Mouse (Mus musculus) heart, embryonic 15.5 days (tissue): ENCODE results near the gene Btbd6. TPM values are rescaled to one million over a fixed set of nuclear protein-coding genes. Genes with fewer than 3 reads are reported as not detected.

Experiments
- ATAC-seq: fragments of 200-750 bp; cut with Nextera tagmentation; replicated peaks from 2 replicates; pipeline ENCODE4 v1.8.0; 2017; ENCODE audit warnings: low read depth, moderate TSS enrichment; ENCODE audit not compliant: insufficient number of reproducible peaks, insufficient read depth, low FRiP score
- H3K27ac ChIP-seq: fragments of 300-500 bp; sonication (generic); 2 replicates; pipeline ENCODE4 v1.5.1; 2015; ENCODE audit warnings: mild to moderate bottlenecking, inconsistent platforms
- H3K27me3 ChIP-seq: fragments of 300-500 bp; sonication (generic); 2 replicates; pipeline ENCODE4 v1.6.1; 2015; ENCODE audit warnings: inconsistent platforms
- H3K36me3 ChIP-seq: fragments of 300-500 bp; sonication (generic); 2 replicates; pipeline ENCODE4 v1.6.1; 2015; ENCODE audit warnings: mild to moderate bottlenecking, inconsistent platforms
- H3K4me1 ChIP-seq: fragments of 300-500 bp; sonication (generic); replicated peaks from 2 replicates; pipeline ENCODE4 v1.6.1; 2015; ENCODE audit warnings: inconsistent platforms
- H3K4me2 ChIP-seq: fragments of 300-500 bp; sonication (generic); 2 replicates; pipeline ENCODE4 v1.6.1; 2015; ENCODE audit warnings: inconsistent platforms, mild to moderate bottlenecking, moderate library complexity
- H3K4me3 ChIP-seq: fragments of 300-500 bp; sonication (generic); 2 replicates; pipeline ENCODE4 v1.5.1; 2015; ENCODE audit warnings: mild to moderate bottlenecking, inconsistent platforms
- H3K9ac ChIP-seq: fragments of 300-500 bp; sonication (generic); 2 replicates; pipeline ENCODE4 v1.6.1; 2015; ENCODE audit warnings: mild to moderate bottlenecking, inconsistent platforms
- H3K9me3 ChIP-seq: fragments of 300-500 bp; sonication (generic); replicated peaks from 2 replicates; pipeline ENCODE4 v1.6.1; 2016; ENCODE audit warnings: inconsistent platforms
- WGBS: fragments of 180-500 bp; shearing (Covaris S2); methylation state at CpG from one replicate; pipeline ENCODE4 v1.1.7; 2015; ENCODE audit warnings: mixed read lengths; 5-methylcytosine and 5-hydroxymethylcytosine counted together
- polyA plus RNA-seq: library from polyadenylated mRNA; unstranded; fragments of >200 nt; fragmentation: Nextera tagmentation; extraction: Ambion mirVana; gene quantifications from 2 replicates; pipeline ENCODE4 v1.2.1, GENCODE M21; 2015

Gene Btbd6
- polyA plus RNA-seq, 1 experiment from 2014 or later = 19.4 TPM

DNA sequence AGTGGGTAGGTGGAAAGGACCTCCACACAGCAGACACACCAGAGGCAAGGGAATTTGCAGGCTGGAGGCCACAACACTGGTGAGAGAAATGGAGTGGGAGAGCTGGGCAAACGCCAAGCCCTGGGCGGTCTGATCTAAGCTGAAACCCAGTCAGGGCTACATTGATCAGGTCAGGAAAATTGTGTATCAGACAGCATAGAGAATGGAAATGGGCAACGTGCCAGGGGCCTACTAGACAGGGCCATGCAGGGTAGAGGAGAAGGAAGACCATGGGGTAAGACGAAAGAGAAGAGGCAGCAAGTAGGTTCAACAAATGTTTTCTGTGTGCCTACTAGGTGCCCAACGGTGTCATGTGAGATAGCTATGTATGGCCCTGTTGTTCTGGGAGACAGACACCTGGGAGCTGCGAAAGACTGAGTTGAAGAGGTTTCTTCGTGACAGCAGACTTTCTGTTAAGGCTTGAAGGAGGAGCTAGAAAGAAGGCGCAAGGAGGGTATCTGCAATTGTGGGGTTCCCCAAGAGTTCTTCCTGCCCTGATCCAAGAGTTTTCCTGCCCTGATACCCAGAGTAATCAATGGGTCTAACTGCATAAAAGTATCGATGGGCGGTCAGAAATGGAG, 35.0 kb upstream of the Btbd6 start:
- Histone ChIP-seq H3K9ac (peak overlapping the region; percentile 88), H3K27me3 (0 out of 2 replicates have a peak, but pooled peaks cover 7% of the 10 kb centered on the region), H3K27ac (peak overlapping the region; percentile 78; the same call in 1 of the 2 replicates), H3K9me3 (no peaks in the 10 kb centered on the region), H3K4me1 (peaks cover 24% of the 10 kb centered on the region), H3K36me3 (no peaks in the 10 kb centered on the region), H3K4me2 (peak overlapping the region; percentile 90), H3K4me3 (peak overlapping the region; percentile 90)
- WGBS = 43% methylated on average over 10 of the region's 10 CpGs
- no peak for ATAC-seq

DNA sequence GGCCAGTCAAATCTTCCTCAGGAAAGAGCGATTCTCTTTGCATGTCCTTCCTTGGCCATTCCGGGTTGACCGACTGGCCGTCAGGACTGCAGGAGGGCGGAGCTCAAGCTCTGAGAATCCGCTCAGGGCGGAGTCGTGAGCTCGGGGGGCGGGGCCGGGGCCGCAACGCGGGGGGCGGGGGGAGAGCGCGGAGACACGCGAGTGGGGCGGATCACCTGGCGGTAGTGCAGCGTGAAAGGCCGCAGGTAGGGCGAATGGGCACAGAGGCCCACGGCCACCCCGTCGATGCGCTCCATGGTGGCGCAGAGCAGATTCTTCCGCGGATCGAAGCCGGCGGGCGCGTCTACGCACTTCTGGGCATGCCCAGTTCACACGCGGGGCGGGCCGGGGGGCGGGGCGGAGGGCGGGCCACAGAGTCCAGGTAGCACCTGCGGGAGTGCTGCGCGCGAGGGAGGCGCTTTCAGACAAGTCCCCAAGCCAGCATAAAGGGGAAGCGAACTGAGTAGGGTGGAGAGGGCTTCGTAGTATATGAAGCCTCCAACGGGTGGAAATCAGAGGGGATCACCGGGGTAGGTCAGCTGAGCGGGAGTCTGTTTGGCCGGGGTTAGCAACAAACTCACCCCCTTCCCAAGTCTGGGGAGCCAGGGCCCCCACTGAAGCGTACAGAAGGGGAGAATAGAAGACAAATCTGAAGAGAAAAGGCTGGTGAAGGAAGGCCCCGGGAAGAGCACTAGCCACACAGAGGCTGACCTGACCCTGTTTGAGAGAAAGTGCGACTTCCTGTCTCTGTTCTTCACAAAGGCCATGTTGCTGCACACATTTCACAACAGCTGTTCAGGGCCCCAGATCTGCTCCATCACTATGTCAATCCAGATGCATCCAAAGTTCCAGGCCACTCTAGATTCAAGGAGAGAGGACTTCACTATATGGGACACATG, 34.2 kb upstream of the Btbd6 start, which contains the start of gene Nudt14:
Gene Nudt14 (minus strand): TSS at position 349 of the 938 bp plus-strand sequence.
- Histone ChIP-seq H3K9ac (peak within 1 kb of the TSS; percentile 88), H3K4me3 (peak within 1 kb of the TSS; percentile 90), H3K4me2 (peak within 1 kb of the TSS; percentile 90), H3K4me1 (peaks cover 24% of the 10 kb centered on the region), H3K9me3 (no peaks in the 10 kb centered on the region), H3K36me3 (no peaks in the 10 kb centered on the region), H3K27me3 (peaks cover 13% of the 10 kb centered on the region; the same call in 1 of the 2 replicates), H3K27ac (peak within 1 kb of the TSS; percentile 78)
- ATAC-seq = peak; percentile 84
- 2% methylated on average over 58 of the region's 58 CpGs for WGBS

DNA sequence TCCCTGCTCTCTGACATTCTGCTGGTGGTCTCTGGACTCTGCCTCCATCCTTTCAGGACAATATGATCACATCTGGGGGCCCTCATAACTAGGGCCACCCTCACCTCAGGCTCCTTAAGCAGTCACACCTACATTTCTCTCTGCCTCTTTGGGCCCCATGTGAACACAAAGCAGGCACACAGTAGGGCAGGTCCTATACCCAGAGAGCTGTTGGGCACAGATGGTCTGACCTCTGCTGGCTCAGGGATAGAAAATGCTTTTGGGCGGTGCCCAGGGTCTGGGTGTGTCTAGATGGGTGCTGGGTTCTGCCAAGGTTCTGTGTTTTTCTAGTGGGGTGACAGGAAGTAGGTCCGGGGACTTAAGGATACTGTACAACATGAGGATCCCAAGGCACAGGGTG, 32.6 kb upstream of the Btbd6 start:
- Histone ChIP-seq H3K27me3 (peaks cover 23% of the 10 kb centered on the region; the same call in 1 of the 2 replicates), H3K4me2 (no peak overlapping the region), H3K36me3 (no peaks in the 10 kb centered on the region), H3K27ac (no peak overlapping the region), H3K9me3 (no peaks in the 10 kb centered on the region), H3K9ac (no peak overlapping the region), H3K4me3 (no peak overlapping the region), H3K4me1 (peaks cover 25% of the 10 kb centered on the region)
- WGBS = 66% methylated on average over 2 of the region's 2 CpGs
- ATAC-seq = no peak

DNA sequence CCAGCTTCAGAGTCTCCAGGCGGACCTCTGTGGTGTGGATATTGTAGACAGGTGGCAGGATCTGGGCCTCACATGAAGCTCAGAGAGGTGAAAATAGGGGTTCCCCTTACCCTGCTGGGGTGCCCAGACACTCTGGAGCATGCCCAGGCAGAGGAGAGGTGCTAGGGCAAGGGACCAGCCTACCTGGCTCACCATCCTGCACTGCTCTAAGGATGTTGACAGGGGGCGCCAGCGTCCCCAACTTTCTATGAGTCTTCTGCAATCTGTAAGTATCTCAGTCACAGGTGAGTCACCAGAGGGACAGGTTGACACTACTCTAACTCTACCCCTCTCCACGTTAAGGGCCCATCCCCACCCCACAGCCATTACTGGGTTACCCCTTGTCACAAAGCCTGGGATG, 29.0 kb upstream of the Btbd6 start:
- Histone ChIP-seq H3K4me1 (peaks cover 35% of the 10 kb centered on the region), H3K36me3 (no peaks in the 10 kb centered on the region), H3K9ac (no peak overlapping the region), H3K9me3 (no peaks in the 10 kb centered on the region), H3K27me3 (peaks cover 20% of the 10 kb centered on the region; the same call in 1 of the 2 replicates), H3K4me3 (no peak overlapping the region), H3K27ac (peak overlapping the region; percentile 72), H3K4me2 (no peak overlapping the region)
- 28% methylated on average over 4 of the region's 4 CpGs for WGBS
- no peak for ATAC-seq

DNA sequence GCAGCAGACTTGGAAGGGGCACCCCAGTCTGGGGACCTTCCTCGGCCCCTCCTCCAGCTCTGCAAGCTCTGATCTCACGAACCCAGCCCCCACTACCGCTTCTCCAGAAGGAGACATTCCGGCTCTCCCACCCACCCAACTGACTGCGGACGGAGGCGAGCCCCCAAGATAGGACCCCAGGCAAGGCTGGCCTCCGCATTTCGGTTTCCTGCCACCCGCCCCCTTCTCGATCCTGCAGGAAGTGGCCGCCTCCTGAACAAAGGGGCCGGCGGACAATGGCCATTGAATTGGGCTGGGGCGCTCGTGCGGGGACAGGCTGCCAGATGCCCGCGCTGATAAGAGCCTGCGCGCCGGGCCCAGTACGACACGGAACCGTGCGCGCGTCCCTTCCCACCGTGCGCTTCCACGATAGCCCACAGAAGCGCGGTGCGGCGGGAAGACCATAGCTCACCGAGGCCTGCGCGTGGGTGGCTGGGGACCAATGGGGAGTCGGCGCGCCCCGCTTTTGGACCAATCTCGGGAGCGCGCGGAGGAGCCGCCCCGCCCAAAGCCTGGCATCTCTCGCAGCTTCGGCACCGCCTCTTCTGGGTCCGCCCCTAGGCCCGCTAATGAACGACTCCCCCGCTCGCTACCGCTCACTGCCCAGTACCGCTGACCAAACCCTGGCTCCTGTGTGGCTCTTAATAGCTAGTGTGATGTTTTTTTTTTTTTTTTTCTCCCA, 26.1 kb upstream of the Btbd6 start:
- peak; percentile 80 for ATAC-seq

DNA sequence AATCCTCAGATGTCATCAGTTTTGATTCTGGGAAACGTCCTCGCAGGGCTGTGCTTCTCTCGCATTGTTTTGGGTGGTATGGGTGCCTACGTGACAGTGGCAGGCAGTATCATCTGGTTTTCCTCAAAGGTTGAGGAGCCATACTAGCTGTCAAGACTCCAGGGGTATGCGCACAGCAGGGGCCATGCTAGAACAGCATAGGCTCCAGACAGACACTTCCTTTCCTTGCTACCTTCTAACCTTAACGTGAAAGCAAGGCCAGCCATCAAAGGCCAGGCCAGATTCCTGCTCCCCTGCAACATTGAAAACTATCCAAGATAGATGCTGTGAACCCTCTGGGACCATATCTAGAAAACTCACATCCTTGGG, 25.5 kb upstream of the Btbd6 start:
- peak; percentile 12; the same call in 1 of the 2 replicates for ATAC-seq
- Histone ChIP-seq H3K4me1 (peaks cover 47% of the 10 kb centered on the region), H3K9ac (peak overlapping the region; percentile 73), H3K4me3 (peak overlapping the region; percentile 64), H3K27me3 (peaks cover 20% of the 10 kb centered on the region; the same call in 1 of the 2 replicates), H3K27ac (peak overlapping the region; percentile 79), H3K36me3 (no peaks in the 10 kb centered on the region), H3K4me2 (peak overlapping the region; percentile 98), H3K9me3 (no peaks in the 10 kb centered on the region)
- WGBS = 2% methylated on average over 6 of the region's 6 CpGs

More for the DNA sequence above, 26.1 kb upstream of the Btbd6 start:
- no peaks in the 10 kb centered on the region for H3K36me3 ChIP-seq
- H3K4me3 ChIP-seq = peak overlapping the region; percentile 64
- H3K9ac ChIP-seq = peak overlapping the region; percentile 73
- H3K27me3 ChIP-seq = peaks cover 20% of the 10 kb centered on the region; the same call in 1 of the 2 replicates
- peaks cover 45% of the 10 kb centered on the region for H3K4me1 ChIP-seq
- H3K9me3 ChIP-seq = no peaks in the 10 kb centered on the region
- under 1% methylated on average over 58 of the region's 58 CpGs for WGBS
- peak overlapping the region; percentile 98 for H3K4me2 ChIP-seq
- H3K27ac ChIP-seq = peak overlapping the region; percentile 79

DNA sequence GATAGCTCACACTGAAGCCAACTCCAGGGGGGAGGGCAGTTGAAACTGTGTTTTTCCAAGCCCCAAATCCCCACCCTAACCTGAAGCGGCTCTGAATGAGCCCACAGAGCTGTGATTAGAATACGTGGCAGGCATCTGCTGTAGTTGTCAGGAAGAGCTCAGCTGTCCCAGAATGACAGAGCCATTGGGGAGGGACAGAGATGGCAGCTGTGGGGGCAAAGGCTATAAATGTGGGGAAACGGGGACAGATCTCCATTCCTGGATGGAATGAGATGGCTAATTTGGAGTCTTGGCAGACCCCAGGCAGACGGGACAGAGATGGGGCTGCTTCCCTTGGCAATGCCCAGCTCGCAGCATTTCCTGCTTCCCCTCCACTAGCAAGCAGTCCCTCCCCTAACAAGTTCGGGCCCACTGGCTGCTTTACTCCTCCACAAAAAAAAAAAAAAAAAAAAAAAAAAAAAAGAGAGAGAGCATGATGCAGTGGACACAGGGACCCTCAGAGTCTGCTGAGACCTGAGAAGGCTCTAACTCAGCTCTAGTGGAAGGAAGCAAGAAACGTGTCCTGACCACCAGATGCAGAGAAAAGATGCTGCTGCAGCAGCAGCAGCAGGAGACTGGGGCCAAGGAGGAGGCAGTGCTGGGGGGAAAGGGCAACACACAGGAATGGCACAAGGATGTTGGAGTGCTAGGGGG, 25.0 kb upstream of the Btbd6 start:
- Histone ChIP-seq H3K4me3 (peak overlapping the region; percentile 64; the same call in 1 of the 2 replicates), H3K27me3 (peaks cover 20% of the 10 kb centered on the region; the same call in 1 of the 2 replicates), H3K4me2 (peak overlapping the region; percentile 98), H3K9ac (0 out of 2 replicates have a peak overlapping the region, but pooled peaks have one; percentile 73), H3K4me1 (peaks cover 47% of the 10 kb centered on the region), H3K27ac (peak overlapping the region; percentile 79), H3K36me3 (no peaks in the 10 kb centered on the region), H3K9me3 (no peaks in the 10 kb centered on the region)
- WGBS = 22% methylated on average over 7 of the region's 7 CpGs
- ATAC-seq = no peak

DNA sequence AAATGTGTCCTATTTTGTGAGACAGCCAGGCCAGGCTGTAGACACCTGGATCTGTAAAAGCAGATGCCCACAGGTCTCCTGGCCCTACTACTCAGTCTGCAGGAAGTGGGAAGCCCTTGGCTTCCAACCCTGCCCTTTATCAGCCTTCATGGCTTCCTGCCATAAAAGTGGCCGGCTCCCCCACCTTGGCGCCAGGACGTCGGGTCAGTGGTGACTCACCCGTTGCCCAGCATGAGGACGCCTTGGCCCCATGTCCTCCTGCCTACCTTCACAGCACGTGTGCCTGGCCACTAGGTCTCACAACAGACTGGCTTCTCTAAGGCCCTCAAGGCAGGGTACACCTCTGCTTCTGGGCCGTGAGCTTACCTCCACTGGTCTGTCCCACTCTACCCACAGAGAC, 23.8 kb upstream of the Btbd6 start:
- peak overlapping the region; percentile 50 for H3K27ac ChIP-seq
- ATAC-seq = peak; percentile 29
- peaks cover 43% of the 10 kb centered on the region for H3K4me1 ChIP-seq
- WGBS = 25% methylated on average over 8 of the region's 8 CpGs
- H3K4me3 ChIP-seq = no peak overlapping the region
- H3K36me3 ChIP-seq = no peaks in the 10 kb centered on the region
- no peak overlapping the region for H3K9ac ChIP-seq
- peaks cover 10% of the 10 kb centered on the region; the same call in 1 of the 2 replicates for H3K27me3 ChIP-seq
- no peaks in the 10 kb centered on the region for H3K9me3 ChIP-seq
- H3K4me2 ChIP-seq = no peak overlapping the region

DNA sequence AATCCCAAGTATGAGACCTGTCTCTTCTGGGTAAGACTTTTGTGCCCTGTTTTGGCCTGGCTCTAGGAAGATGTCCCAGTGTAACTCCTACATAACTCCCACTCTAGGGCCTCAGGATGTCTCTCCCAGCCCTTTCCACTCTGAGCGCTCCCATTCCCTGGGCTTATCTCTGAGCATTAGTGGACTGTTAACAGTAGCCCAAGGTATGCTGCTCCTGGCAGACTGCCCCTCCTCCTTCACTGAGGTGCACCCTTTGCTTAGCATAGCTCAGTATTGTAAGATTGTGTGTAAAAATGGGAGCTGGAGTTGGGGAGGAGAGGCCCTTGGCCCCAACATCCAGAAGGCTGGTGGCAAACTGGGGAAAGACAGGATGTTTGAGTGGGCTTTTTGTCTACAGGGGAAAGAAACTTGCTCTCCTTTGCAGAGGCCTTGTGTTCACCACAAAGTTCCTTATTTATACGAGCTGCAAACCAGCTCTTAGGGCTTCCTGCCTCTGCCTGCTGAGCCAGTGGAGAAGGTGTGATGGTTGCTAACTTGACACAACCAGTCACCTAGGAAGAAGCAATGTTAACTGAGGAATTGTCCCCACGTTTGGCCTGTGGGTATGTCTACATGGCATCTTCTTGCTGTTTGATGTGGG, 23.2 kb upstream of the Btbd6 start:
- Histone ChIP-seq H3K36me3 (no peaks in the 10 kb centered on the region), H3K4me3 (no peak overlapping the region), H3K9me3 (no peaks in the 10 kb centered on the region), H3K4me1 (peaks cover 44% of the 10 kb centered on the region), H3K27me3 (0 out of 2 replicates have a peak, but pooled peaks cover 7% of the 10 kb centered on the region), H3K4me2 (no peak overlapping the region), H3K27ac (peak overlapping the region; percentile 50), H3K9ac (no peak overlapping the region)
- ATAC-seq = no peak
- WGBS = 44% methylated on average over 3 of the region's 3 CpGs

DNA sequence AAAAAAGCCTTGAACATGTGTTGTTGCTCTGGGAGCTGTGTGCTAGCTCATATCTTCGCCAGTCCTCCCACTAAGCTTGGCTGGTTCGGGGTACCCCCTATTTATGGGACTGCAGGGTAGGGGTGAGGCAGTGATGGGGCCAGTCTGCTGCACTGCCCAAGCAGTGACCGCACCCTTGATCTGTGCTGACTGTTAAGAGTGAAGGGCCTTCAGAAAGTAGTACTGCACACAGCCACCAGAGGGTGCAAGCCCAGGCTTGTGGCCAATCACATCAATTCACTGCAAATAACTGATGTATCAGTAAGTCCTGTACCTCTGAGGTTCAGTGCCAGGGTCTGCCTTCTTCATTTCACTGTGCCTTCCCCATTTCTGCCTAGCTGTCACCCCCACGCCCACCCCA, 20.5 kb upstream of the Btbd6 start:
- Histone ChIP-seq H3K9ac (no peak overlapping the region), H3K4me1 (peaks cover 46% of the 10 kb centered on the region), H3K36me3 (peaks cover 14% of the 10 kb centered on the region), H3K9me3 (no peaks in the 10 kb centered on the region), H3K4me3 (no peak overlapping the region), H3K4me2 (no peak overlapping the region), H3K27ac (no peak overlapping the region), H3K27me3 (no peaks in the 10 kb centered on the region)
- WGBS = 32% methylated on average over 4 of the region's 4 CpGs
- ATAC-seq = no peak
